Mouse (Mus musculus) heart, postnatal 4 days (tissue): ENCODE measurements at regions not wholly inside any gene's neighbourhood (a gene's known extent, or its start where the extent isn't known, plus 50 kb on each side); places are given as distances from the start of the nearest gene placed in this dataset.

ENCODE experiments used
- DNase-seq: peaks from one replicate; pipeline ENCODE4 v3.0.0; 2021

- peak; percentile 7 for DNase-seq
Observed at GRCm38 (mm10) chr12:38928786-38929351, 149.7 kb downstream of the Etv1 start.

- no peak for DNase-seq
Observed at GRCm38 (mm10) chr12:38929644-38930043, 150.5 kb downstream of the Etv1 start.

- DNase-seq: no peak
Observed at GRCm38 (mm10) chr12:38931769-38932168, 152.6 kb downstream of the Etv1 start.

- DNase-seq: no peak
Observed at GRCm38 (mm10) chr12:38959605-38960004, 180.4 kb downstream of the Etv1 start.

GRCm38 (mm10) chr12:38962302-38962701, 183.1 kb downstream of the Etv1 start:
- DNase-seq: no peak

GRCm38 (mm10) chr12:38970347-38970746, 191.2 kb downstream of the Etv1 start:
- DNase-seq: no peak

- DNase-seq: no peak
Observed at GRCm38 (mm10) chr12:38972205-38972604, 193.0 kb downstream of the Etv1 start.

- DNase-seq: no peak
Observed at GRCm38 (mm10) chr12:38975508-38975907, 196.3 kb downstream of the Etv1 start.

- DNase-seq: no peak
Observed at GRCm38 (mm10) chr12:38982423-38982822, 203.2 kb downstream of the Etv1 start.

GRCm38 (mm10) chr12:38985909-38986308, 206.7 kb downstream of the Etv1 start:
- no peak for DNase-seq

GRCm38 (mm10) chr12:38986346-38986745, 207.2 kb downstream of the Etv1 start:
- DNase-seq: no peak

GRCm38 (mm10) chr12:38987277-38987676, 208.1 kb downstream of the Etv1 start:
- DNase-seq: no peak

GRCm38 (mm10) chr12:38987819-38988218, 208.6 kb downstream of the Etv1 start:
- no peak for DNase-seq

- no peak for DNase-seq
Observed at GRCm38 (mm10) chr12:39027179-39027578, 248.0 kb downstream of the Etv1 start.

GRCm38 (mm10) chr12:39027948-39028347, 248.8 kb downstream of the Etv1 start:
- DNase-seq: no peak

- DNase-seq: no peak
Observed at GRCm38 (mm10) chr12:39033982-39034381, 254.8 kb downstream of the Etv1 start.

GRCm38 (mm10) chr12:39036466-39037037, 257.4 kb downstream of the Etv1 start:
- no peak for DNase-seq

- no peak for DNase-seq
Observed at GRCm38 (mm10) chr12:39038077-39038476, 258.9 kb downstream of the Etv1 start.

GRCm38 (mm10) chr12:39038656-39039055, 259.5 kb downstream of the Etv1 start:
- no peak for DNase-seq

- no peak for DNase-seq
Observed at GRCm38 (mm10) chr12:39047126-39047525, 267.9 kb downstream of the Etv1 start.

GRCm38 (mm10) chr12:39048441-39048840, 269.3 kb downstream of the Etv1 start:
- DNase-seq: no peak

GRCm38 (mm10) chr12:39048958-39049357, 269.8 kb downstream of the Etv1 start:
- peak; percentile 7 for DNase-seq

- DNase-seq: no peak
Observed at GRCm38 (mm10) chr12:39070331-39071045, 291.3 kb downstream of the Etv1 start.
